Mouse (Mus musculus) kidney, adult 2 months (tissue): Measurements from ENCODE around the gene Sdk2.

Experiments
- CTCF ChIP-seq: fragments of 200-500 bp; conservative IDR thresholded peaks from 2 replicates; pipeline ENCODE4 v1.5.1; 2011; ENCODE audit warnings: low read depth, mild to moderate bottlenecking, control low read depth, low read length, moderate library complexity, mixed read lengths; ENCODE audit not compliant: insufficient read depth, insufficient read length
- POLR2A ChIP-seq: fragments of 200-500 bp; IDR thresholded peaks from one replicate; pipeline ENCODE4 v1.6.1; 2011; ENCODE audit warnings: low read depth, low read length, control low read depth

- TF ChIP-seq CTCF (no peak), POLR2A (no peak)
Observed at GRCm38 (mm10) chr11:113763449-113763848, 303.4 kb downstream of the Sdk2 start.
